Mouse (Mus musculus): ENCODE data around the gene Gm37240.
A peak's percentile ranks its signal among the peaks of the same experiment; 100 is the strongest.

The Gm37240 gene

DNA sequence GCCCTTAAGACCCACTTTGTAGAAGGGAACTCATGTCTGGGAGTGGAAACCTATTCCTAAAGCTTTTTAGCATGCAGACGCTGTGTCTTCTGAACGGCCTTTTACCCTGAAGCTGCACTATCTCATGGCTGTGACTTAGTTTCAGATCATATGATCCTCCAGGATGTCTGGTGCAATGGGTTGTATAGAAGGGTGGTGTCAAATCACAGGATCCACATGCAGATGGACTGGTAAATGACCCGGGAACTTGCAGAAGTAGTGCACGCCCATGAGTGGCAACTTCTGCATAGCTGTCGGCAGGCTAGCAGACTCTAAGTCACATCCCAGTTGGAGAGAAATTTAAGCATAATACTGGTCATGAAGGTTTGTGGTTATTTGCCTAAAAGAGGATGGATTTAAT is 1139.2 kb downstream of the Gm37240 start:
- DNase-seq (ENCODE audit: low read depth) = no peak

DNA sequence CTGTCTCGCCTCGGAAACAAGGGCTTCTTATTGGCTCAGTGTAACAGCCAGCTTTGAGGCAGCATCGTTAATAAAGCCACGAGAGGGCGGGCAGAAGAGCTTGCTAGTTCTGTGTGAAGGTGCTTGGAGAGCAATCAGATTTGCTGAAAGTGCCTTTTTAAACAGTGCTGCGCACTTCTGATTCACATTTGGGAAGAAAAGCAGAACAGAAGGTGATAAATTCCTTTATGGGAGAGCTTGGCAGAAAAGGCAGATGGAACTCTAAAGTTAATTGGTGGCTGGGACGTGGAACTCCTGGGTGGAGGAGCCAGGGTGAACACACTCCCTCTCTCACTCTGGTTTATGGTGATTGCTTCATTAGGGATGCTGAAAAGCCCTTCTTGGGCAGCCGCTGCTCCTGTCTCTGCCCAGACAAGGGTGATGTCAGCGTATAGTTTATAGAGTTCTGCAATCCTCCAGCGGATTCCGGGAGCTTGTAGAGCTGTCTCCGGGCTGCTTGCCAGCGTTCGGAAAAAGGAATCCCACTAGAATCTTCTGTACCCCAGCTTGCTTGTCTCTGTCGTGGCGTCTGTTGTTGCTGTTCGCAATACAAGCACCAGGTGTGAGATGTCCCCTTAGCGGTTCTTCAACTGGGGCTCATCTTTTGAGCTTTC is 1141.7 kb downstream of the Gm37240 start:
- peak; percentile 40 for DNase-seq (ENCODE audit: low read depth)

DNA sequence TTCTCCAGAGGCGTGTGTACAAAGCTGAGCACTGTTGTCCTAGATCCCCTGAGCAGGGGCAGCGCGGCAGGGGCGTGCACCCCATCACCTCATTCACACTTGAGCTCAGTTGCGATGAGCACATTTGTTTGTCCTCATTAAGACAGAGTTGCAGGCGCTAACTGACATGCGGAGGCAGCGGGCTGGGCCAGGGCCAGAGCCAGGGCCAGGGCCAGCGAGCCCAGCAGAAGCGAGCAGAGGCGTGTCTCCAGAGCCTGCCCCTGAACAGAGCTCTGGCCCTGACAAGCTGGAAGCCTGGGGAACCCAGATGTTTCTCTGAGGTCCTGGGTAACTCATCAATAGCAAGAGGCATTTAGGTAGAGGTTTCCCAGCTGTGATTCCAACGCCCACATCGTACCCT is 1142.6 kb downstream of the Gm37240 start:
- DNase-seq (ENCODE audit: low read depth) = no peak

DNA sequence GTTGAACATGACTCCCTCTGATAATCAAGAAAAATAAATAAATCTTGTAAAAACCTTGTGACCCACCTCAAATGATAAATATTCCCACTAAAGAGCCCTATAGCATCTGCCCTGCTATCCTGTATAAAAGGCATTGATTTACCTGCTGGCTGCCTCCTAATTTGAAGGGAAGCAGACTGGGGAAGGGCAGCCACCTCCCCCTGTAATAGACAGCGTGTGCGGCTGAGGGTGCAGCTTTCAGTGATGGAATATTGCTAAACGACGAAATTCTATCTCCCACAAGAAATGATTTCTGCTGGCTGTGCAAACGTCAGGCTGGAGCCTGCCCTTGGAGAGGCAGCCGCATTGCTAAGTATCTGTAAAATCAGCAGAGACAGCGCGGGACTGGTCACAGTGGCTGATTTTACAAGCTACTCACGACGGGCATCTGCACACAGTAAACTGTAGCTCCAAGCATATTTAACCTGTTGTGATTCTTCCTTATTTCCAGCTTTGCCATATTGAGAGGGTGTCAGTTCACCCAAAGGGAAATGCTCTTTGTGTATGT is 1147.2 kb downstream of the Gm37240 start:
- no peak for DNase-seq (ENCODE audit: low read depth)

DNA sequence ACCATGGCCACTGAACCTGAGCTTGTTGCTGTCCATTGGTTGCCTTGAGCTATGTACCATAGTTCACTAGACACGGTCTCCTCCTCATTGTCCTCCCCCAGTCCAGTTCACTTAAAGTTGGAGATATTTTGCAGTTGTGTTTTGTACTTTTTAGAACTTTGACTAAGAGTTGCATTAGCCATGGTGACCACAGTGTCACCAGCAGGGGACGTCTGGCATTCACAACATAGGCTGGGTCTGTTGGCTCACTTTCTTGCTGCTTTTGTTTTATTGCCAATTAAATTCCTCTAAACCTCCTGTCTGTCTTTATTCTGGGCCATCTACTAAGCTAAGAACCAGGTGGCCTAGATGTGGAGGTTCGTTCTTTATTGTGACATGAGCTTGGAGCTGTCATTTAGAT is 1150.2 kb downstream of the Gm37240 start:
- DNase-seq (ENCODE audit: low read depth) = no peak

DNA sequence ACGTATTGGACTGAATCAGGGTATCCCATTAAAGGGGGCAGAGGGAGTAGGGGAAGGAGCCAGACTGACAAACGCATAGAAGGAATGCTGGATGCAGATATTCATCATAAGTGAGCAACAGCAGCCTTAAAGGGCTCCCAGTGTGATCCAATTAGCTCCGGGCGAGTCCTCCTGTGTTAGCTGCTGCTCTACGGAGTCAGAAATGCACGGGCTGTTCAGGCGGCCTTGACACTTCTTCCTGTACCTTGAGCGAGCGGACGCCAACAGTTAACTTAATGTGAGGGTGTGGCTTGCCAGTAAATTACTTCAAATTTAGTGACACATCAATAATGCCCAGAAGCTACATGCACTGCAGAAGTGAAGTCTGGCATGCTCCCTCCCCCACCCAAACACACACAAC is 1151.6 kb downstream of the Gm37240 start:
- no peak for DNase-seq (ENCODE audit: low read depth)

DNA sequence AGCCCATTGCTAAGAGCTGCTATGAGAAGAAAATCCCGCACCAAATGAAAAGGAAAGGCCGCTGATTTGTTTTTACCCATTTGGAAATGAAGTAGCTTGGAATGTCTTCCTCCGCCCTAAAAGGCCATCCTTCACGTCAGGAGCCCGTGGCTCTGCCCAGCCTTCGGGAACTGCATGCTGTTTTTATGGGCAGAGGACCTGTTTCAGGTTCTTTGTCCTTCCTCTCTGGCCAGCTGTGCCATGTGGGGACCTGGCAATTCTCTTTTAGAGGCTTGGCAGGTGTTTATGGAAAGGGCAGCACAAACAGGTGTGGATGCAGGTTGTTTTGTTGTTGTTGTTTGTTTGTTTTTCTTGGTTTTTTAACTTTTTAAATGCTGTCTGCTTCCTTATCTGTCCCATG is 1154.8 kb downstream of the Gm37240 start:
- no peak for DNase-seq (ENCODE audit: low read depth)

DNA sequence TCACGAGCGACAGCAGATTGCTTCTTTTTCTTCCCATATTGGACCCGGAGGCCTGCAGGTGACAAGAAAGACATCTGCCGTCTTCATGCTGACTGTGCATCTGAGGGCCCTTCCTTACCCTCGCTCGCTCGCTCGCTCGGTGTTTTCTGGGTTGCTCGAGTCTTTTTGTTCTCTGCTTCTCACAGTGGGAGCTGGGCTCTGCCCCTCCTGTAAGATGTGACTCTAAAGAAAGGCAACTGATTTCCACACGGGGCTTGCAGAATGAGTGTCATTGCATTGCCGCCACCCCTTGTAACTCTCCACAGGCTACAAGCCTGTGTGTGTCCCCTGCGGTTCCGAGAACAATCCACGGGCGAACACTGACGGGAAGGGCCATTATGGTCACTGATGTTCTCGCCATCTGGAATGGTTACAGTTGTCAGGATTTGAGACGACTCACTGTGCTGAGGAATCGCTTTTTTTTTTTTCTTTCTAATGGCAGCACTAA is 1155.3 kb downstream of the Gm37240 start:
- DNase-seq (ENCODE audit: low read depth) = no peak

DNA sequence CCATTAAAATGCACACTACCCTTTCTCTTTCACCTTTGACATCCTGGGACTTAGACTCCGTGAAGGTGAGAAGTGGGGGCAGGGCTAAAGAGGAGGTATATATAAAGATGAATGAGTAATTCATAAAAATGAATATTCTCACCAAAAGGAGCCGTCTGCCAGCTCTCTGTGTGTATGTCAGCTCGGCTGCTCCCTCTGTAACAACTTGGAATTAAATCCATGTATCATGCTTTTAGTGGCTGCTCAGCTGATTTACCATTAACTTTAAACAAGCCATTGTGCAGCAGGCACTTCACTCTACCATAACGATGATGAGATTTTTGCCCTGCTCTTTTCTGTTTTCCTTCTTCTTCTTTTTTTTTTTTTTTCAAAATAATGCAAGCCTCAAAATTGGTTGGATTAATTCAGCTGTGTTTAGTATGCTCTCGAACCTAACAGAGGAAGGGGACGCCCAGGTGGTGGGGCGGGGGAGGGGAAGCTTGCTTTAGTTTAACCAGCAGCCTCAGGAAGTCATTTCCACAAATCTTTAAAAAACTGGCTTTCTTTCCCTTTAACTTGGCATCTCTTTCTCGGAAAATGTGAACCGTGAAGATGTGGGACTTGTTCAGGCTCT is 1155.8 kb downstream of the Gm37240 start:
- no peak for DNase-seq (ENCODE audit: low read depth)

DNA sequence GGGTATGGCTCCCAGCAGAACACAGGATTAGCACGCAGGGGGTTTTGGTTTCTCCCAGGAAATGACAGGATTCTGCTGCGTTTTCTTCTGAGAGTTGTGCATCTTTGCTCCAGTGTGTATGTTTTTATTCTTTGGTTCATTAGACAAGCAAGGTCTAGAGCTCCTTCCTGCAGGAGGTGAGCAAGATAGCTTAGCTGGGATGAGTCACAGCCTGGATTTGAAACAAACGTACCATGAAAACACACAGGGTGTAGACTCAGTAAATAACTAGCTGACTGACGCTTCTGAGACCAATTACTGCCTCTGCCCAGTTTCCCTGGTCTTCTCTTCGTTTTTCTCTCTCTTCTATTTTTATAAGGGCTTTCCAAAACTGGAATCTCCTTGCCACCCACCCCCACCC is 1156.3 kb downstream of the Gm37240 start:
- DNase-seq (ENCODE audit: low read depth) = no peak

DNA sequence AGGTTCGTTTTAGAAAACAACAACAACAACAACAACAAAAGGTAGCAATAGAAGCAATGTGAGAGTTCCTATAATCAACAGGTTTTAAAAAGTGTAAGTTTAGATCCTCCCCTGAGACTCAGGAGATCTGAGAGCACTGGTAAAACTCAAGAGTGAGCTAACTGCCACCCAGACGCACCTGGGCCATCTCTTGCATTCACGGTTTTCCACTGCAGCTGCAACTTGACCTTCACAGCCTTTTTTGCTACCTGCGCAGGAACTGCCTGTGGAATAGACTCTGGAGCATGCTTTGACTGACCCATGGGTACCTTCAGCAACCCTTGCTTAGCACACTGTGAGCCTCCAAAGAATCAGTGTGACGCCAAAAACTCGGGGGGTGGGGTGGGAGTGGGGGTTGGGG is 1157.5 kb downstream of the Gm37240 start:
- no peak for DNase-seq (ENCODE audit: low read depth)

DNA sequence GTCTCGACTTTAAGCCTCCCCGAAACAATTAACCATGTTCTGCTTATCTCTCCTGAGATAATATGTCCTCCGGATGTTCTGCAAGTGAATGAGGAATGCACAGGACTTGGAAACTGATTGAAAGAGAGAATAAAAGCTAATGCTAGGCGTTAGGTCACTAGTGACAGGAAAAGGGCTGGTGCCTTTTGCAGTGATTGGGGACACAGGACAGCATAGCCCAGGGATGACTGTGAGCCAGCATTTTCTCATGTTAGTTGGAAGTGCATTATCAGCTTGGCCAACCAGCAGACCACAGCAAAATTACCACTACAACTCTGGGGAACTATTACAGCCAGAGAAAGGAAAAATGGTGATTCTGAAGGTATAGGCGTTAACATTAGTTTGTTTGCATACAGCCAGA is 1163.3 kb downstream of the Gm37240 start:
- no peak for DNase-seq (ENCODE audit: low read depth)

DNA sequence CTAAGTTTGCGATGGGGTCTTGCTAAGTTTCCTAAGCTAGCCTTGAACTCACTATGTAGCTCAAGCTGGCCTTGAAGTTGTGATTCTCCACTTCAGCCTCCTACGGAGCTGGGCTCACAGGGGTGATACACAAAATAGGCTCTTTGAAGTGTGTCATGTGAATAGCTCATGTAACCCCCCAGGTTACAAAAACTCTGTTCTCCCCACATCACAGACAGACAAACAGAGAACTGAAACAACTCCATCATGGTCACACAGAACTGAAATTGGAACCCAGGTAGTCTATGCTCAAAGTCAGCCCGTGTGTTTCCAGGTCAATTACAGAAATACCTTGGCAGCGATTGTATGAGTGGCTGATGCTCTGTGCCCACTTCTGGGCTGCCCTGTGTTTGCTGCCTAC is 1164.6 kb downstream of the Gm37240 start:
- no peak for DNase-seq (ENCODE audit: low read depth)

DNA sequence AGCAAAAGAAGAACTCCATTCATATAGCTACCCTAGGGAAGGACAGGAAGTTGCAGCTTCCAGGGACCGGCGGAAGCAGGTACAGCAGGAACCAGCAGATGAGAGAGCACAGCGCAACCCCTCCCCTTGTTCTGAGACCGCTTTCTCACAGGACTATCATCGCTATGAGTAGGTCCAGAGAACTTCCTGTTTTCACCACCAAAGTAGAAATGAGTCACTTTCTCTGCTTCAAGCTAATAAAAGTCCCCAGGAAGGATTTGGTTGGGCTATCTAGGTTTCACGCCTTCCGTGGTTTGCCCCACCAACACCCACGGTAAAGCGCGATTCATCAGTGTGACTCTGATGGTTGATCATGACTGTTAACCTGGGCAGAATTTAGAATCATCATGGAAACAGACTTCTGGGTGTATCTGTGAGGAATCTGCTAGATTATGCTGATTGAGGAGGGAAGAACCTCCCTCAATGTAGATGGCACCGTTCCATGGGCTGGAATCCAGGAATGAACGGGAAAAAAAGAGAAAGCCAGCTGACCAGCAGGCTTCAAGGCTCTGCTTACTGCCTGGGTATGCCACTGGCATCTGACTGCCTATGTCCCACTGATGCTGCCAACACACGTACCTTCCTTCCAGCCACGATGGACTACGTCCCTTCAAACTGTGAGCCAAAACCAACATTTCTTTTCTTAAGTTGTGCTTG is 1172.1 kb downstream of the Gm37240 start:
- DNase-seq (ENCODE audit: low read depth) = no peak

DNA sequence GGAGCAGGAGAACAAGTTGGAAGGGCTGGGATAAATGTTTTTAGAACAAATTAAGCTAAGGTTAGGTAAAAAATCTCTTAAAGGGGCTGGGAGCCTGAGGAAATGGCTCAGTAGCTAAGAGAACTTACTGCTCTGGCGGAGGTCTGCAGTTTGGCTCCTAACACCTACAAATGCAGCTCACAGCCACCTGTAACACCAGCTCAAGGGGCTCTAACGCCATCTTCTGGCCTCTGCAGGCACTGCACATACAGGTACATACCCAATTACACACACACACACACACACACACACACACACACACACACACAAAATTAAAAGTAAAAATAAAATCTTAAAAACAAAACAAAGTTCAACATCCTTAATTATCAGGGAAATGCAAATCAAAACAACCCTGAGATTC is 1174.4 kb downstream of the Gm37240 start:
- no peak for DNase-seq (ENCODE audit: low read depth)

DNA sequence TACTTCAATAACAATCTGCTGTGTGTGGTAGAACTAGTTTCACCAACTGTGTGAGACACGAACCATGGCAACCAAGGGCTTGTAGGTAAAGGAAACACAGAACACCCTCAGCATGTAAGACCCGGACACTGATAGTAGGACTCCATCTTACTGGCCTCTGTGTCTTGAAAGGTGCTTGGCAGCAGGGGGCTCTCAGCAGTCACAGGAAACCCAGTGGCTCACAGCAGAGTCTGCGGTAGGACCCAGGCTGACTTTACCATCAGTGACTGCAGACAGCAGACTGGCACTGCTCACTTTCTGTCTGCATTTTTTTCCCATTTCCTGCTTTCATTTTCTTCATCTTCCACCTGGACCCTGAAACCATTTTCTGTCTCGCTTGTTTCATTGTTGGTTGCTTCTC is 1176.6 kb downstream of the Gm37240 start:
- DNase-seq (ENCODE audit: low read depth) = no peak

DNA sequence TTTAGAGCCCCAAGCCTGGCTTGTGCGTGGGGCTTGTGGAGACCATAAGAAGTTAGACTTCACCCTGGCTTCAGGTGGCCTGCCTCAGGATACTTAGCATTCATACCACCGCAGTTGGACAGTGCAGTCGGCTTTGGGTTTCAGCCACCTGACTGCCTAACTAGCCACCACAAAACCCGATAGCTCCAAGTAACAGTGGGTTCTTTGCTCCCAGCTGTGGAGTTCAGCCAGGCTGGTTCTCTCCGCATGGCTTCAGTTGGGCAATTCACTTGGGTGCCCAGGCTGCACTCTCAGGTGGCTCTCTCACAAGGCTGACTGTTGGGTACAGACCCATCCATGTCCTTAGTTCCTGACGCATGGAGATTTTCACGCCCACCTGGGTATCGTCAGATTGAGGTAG is 1177.4 kb downstream of the Gm37240 start:
- DNase-seq (ENCODE audit: low read depth) = no peak

DNA sequence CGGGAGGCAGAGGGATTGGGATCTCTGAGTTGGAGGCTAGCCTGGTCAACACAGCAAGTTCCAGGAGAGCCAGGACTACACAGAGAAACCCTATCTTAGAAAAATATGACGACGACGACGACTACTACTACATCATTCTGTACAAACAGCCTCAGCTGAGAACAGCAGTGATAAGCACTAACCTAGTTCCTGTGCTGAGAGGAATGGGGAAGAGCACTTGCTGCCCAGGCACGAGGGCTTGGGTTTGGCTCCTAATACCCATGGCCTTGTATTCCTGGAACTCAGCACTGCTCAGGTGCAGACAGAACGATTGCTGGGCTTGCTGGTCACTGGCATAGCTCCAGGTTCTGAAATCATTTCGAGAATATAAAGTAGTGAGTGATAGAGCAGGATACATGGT is 1178.2 kb downstream of the Gm37240 start:
- no peak for DNase-seq (ENCODE audit: low read depth)

DNA sequence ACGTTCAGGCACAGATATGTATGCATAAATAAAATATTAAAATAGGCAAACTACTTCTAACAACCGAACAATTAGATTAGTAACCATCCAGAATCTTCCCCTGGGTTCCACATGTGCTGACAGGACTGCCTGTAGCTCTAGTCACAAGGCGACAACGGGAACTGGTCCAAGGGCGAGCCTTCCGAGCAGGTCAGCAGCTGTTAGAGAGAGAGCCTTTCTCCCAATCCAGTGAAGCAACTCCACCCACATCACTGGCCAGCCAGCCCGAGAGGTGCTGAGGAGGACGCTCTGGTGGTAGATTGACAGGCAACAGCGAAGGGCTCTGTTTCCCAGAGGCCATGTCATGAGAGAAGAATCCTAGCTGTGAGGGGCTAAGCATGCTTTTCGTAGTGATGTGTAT is 1178.8 kb downstream of the Gm37240 start:
- DNase-seq (ENCODE audit: low read depth) = no peak

DNA sequence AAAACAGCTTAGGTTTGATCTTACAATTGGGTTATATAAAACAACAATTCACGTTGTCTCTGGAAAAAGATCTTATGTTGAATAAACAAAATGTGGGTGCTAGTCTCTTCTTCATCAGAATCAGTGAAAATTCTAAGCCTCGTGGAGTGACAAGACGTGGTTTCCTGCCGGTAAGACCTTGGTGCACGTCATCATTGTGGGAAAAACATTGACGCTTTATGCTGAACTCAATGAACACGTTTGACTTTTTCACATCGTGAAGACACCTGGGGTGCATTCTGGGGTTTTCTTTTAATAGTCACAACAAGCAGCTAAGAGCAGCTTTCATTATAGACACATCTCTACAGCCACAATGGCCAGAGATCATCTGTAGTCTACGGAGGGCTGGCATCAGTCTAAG is 1182.1 kb downstream of the Gm37240 start:
- no peak for DNase-seq (ENCODE audit: low read depth)

DNA sequence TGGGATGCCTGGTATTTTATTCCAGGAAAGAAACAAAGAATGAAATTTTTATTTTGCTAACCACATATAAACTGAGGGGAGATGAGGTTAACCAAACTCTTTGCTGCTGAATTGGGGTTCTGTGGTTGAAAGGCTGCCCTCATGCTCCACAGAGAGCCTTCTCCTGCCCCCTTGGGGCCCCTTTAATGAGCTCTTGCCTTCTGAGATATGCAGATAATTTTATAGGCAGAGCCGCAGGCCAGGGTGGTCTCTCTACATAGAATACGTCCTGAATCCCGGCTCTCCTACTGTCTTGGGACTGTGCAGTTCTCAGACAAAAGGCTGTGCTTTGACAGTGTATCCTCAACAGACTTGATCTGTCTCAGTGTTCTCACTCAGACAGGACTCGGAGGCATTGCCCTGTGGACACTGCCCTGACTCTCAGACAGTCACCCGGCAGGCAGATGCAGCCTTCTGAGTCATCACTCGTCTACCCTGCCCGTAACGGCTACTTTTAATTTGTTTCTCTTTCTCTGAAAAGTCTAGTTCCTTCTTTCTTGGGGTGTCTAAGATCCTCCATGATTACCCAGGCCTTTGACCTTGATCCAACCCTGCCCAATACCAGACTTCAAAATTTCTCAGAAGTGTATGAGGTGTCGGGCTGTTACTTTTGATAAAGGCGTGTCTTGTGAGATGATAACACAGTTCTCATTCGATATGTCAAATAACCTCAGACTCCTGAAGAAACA is 1184.1 kb downstream of the Gm37240 start:
- no peak for DNase-seq (ENCODE audit: low read depth)

DNA sequence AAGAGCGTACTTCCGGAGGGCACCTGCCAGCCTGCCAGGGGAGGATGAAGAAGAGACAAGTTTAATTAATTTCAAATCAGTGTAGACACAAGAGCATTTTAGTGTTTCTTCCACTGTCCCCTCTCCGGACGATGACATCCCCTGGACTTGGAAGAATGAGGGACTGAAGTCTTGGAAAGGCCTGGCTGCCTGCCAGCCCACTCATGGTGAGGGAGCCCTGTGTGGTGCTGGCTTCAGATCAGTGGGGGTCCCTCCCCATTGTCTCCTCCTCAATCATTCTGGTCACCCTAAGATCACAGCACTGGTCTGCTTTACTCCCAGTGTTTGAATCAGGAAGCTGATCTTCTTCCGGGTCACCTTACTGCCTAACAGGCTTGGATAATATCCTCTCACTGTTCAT is 1185.4 kb downstream of the Gm37240 start:
- no peak for DNase-seq (ENCODE audit: low read depth)

DNA sequence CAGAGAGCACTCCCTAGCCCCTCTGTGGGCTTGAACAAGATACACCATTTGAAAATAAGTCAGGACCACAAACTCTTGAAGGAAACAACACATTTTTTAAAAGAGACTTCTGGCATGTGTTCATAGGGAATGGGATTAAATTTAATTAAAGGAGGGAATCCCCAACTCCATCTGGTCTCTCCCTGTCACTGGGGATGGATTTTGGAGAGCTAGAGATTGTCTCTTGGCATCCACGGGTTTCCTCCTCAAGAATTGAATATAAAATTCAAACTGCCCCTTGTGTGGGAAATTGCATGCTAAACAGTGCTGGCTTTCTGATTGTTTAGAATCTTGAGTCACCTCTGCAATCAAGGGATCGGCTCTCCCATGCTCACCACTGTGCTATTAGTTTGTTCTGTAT is 1185.8 kb downstream of the Gm37240 start:
- no peak for DNase-seq (ENCODE audit: low read depth)

All from fibroblast of lung, adult 2 months (primary cell).